Mouse (Mus musculus) small intestine, adult 2 months (tissue): ENCODE measurements around the gene Qsox1. TPM values are rescaled to one million over a fixed set of nuclear protein-coding genes. Genes with fewer than 3 reads are reported as not detected.

ENCODE experiments used
- H3K27ac ChIP-seq: fragments of 200-500 bp; 2 replicates; pipeline ENCODE4 v1.5.1; 2012; ENCODE audit warnings: low read depth, low read length, control low read depth, inconsistent platforms; ENCODE audit not compliant: insufficient read depth
- H3K27me3 ChIP-seq: fragments of 200-500 bp; 2 replicates; pipeline ENCODE4 v1.6.1; 2012; ENCODE audit warnings: mild to moderate bottlenecking, moderate library complexity, low read length, inconsistent platforms; ENCODE audit not compliant: control insufficient read depth, insufficient read depth
- H3K36me3 ChIP-seq: fragments of 200-500 bp; 2 replicates; pipeline ENCODE4 v1.6.1; 2012; ENCODE audit warnings: mild to moderate bottlenecking, low read length, control low read depth, inconsistent platforms; ENCODE audit not compliant: control insufficient read depth, insufficient read depth
- H3K4me1 ChIP-seq: fragments of 200-500 bp; 2 replicates; pipeline ENCODE4 v1.6.1; 2012; ENCODE audit warnings: low read length, inconsistent platforms, mixed read lengths; ENCODE audit not compliant: control insufficient read depth, insufficient read depth, insufficient read length
- H3K4me3 ChIP-seq: fragments of 200-500 bp; 2 replicates; pipeline ENCODE4 v1.5.1; 2012; ENCODE audit warnings: low read depth, mild to moderate bottlenecking, control low read depth, inconsistent platforms, low read length, moderate library complexity
- CTCF ChIP-seq: fragments of 200-500 bp; IDR thresholded peaks from 2 replicates; pipeline ENCODE4 v1.5.1; 2012; ENCODE audit warnings: low read depth, mild to moderate bottlenecking, control low read depth, inconsistent platforms, low read length, moderate library complexity, mixed read lengths; ENCODE audit not compliant: insufficient replicate concordance, insufficient read length; ENCODE audit errors: extremely low read depth
- POLR2A ChIP-seq: fragments of 200-500 bp; IDR thresholded peaks from 2 replicates; pipeline ENCODE4 v1.6.1; 2012; ENCODE audit warnings: low read depth, mild to moderate bottlenecking, control low read depth, inconsistent platforms, low read length, moderate library complexity
- WGBS: fragments of 180-500 bp; shearing (Covaris S2); methylation state at CpG from one replicate; pipeline ENCODE4 v1.1.7; 2018; 5-methylcytosine and 5-hydroxymethylcytosine counted together
- polyA plus RNA-seq: library from polyadenylated mRNA; depleted of rRNA; stranded (reverse); fragments of >200 nt; gene quantifications from 2 replicates; pipeline ENCODE4 v1.2.3, GENCODE M21; 2012

Gene Qsox1
- polyA plus RNA-seq, 1 experiment, result 77.8 TPM

DNA sequence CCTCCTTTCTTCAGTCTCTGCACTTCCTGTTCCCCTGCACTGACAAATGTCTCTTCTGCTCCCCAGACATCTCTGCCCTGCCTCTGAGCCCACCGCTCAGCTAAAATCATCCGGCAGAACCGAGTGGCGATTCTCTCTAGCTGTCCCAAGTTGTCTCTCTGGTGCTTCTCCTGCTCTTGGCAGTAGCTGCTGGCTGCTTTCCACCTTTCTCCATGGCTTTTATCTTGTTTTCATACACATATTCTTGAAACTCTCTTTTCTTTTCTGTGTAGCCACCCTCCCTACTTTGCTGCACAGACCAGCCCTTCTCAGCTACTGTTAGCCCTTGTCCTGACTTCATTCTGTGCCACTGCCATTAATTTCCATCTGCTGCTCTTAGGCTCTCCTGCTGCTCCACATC, 15.3 kb downstream of the Qsox1 start:
- no peak overlapping the region for H3K4me3 ChIP-seq
- TF ChIP-seq CTCF (no peak), POLR2A (no peak)
- no peak overlapping the region for H3K27ac ChIP-seq
- H3K27me3 ChIP-seq, result no peaks in the 10 kb centered on the region
- H3K4me1 ChIP-seq, result peaks cover 10% of the 10 kb centered on the region; the same call in 1 of the 2 replicates
- 52% methylated on average over 4 of the region's 4 CpGs for WGBS
- H3K36me3 ChIP-seq, result peaks cover 16% of the 10 kb centered on the region

DNA sequence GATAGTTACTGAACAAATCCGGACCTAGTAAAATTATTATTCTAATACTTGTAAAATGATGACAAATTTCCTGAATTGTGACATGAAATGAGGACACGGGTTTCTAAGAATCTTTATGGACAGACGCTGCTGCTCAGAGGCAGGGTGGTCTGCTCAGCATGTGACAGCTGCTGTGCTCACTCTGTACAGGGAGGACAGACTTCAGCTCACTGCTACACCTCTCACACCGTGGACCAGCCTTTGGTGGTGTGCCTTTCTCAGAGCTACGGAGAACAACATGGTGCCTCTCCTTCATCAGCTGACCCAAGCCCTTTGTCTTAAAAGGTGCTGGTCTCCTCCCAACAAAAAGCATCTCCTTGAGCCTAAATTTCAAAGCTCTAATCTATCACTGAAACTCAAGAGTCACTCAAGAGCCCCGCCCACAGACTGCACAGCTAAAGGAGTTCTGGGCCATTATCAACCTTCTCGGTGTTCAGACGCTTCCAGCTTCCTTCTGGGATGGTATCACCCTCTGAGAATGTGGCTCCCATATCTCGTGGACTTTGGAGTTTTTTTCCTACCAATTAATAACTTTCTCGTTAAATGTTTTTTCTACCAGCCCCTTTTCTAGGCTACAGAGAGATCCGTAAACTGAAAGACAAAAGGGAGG, 15.8 kb downstream of the Qsox1 start:
- 55% methylated on average over 11 of the region's 11 CpGs for WGBS
- Histone ChIP-seq H3K4me1 (peaks cover 10% of the 10 kb centered on the region; the same call in 1 of the 2 replicates), H3K27me3 (no peaks in the 10 kb centered on the region), H3K27ac (no peak overlapping the region), H3K4me3 (no peak overlapping the region), H3K36me3 (peaks cover 15% of the 10 kb centered on the region)
- TF ChIP-seq CTCF (no peak), POLR2A (no peak)

GRCm38 (mm10) chr1:155795791-155796233, 16.9 kb downstream of the Qsox1 start:
- Histone ChIP-seq H3K27me3 (no peaks in the 10 kb centered on the region), H3K4me1 (peaks cover 7% of the 10 kb centered on the region; the same call in 1 of the 2 replicates), H3K4me3 (no peak overlapping the region), H3K27ac (no peak overlapping the region), H3K36me3 (peaks cover 17% of the 10 kb centered on the region)
- WGBS, result 90% methylated on average over 5 of the region's 5 CpGs
- no peak for TF ChIP-seq CTCF
- TF ChIP-seq POLR2A, result no peak

DNA sequence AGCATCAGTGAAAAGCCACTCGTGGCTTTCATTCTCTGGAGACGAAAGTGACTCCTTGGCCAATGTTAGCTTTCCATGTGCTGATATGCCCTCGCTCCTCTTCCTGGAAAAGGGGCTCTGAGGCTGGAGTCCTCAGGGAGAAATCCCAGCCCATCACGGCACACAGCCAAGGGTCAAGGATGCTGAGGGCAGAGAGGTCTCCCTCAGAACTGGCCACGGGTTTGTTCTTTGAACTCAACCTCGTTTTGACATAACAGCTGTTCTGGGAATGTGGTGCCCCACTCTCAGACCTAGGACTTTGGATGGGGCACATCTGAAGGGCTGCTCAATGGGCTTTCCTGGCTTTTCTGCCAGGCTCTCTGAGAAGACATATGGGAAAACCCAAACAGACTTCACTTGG, 17.8 kb downstream of the Qsox1 start:
- peaks cover 21% of the 10 kb centered on the region for H3K36me3 ChIP-seq
- peaks cover 7% of the 10 kb centered on the region; the same call in 1 of the 2 replicates for H3K4me1 ChIP-seq
- TF ChIP-seq CTCF (no peak), POLR2A (no peak)
- H3K27ac ChIP-seq, result no peak overlapping the region
- WGBS, result 87% methylated on average over 6 of the region's 6 CpGs
- H3K4me3 ChIP-seq, result no peak overlapping the region
- H3K27me3 ChIP-seq, result no peaks in the 10 kb centered on the region

- Histone ChIP-seq H3K27ac (no peak overlapping the region), H3K36me3 (peaks cover 26% of the 10 kb centered on the region)
- 65% methylated on average over 5 of the region's 5 CpGs for WGBS
Observed at GRCm38 (mm10) chr1:155791919-155792318, 20.8 kb downstream of the Qsox1 start.

GRCm38 (mm10) chr1:155790111-155790974, 22.3 kb downstream of the Qsox1 start:
- 87% methylated on average over 16 of the region's 16 CpGs for WGBS
- TF ChIP-seq CTCF, result no peak
- no peak for TF ChIP-seq POLR2A

More at GRCm38 (mm10) chr1:155791919-155792318, 20.8 kb downstream of the Qsox1 start:
- Histone ChIP-seq H3K4me3 (no peak overlapping the region), H3K4me1 (peaks cover 3% of the 10 kb centered on the region; the same call in 1 of the 2 replicates), H3K27me3 (no peaks in the 10 kb centered on the region)
- TF ChIP-seq POLR2A, result no peak
- TF ChIP-seq CTCF, result peak; percentile 33; the same call in 1 of the 2 replicates

GRCm38 (mm10) chr1:155785886-155786285, 26.8 kb downstream of the Qsox1 start:
- Histone ChIP-seq H3K36me3 (peaks cover 35% of the 10 kb centered on the region), H3K27me3 (no peaks in the 10 kb centered on the region), H3K27ac (no peak overlapping the region)

More at GRCm38 (mm10) chr1:155790111-155790974, 22.3 kb downstream of the Qsox1 start:
- H3K36me3 ChIP-seq, result peaks cover 33% of the 10 kb centered on the region
- no peak overlapping the region for H3K4me3 ChIP-seq
- H3K27me3 ChIP-seq, result no peaks in the 10 kb centered on the region
- H3K27ac ChIP-seq, result no peak overlapping the region
- H3K4me1 ChIP-seq, result no peaks in the 10 kb centered on the region

More at GRCm38 (mm10) chr1:155785886-155786285, 26.8 kb downstream of the Qsox1 start:
- TF ChIP-seq CTCF (no peak), POLR2A (no peak)
- H3K4me1 ChIP-seq, result no peaks in the 10 kb centered on the region
- WGBS, result 87% methylated on average over 7 of the region's 7 CpGs
- H3K4me3 ChIP-seq, result no peak overlapping the region
